In genomic region chr12:111722654-111723053, GRCm38 (mm10) we compare ENCODE assay signal across 8 mouse cellular contexts. TPM values are rescaled to one million over a fixed set of nuclear protein-coding genes. Genes with fewer than 3 reads are reported as not detected.
DNase-seq lines count a peak whose midpoint lies in the region.

No protein-coding gene starts in this region.

- intact Hi-C loops in left cerebral cortex, postnatal 4 days (cut with DNase I), result no loop called here
- intact Hi-C loops in left cerebral cortex, postnatal 25 days (cut with DNase I), result no loop called here

- DNase-seq in cerebellum, adult 11 months, result peak; percentile 62
- no peak for DNase-seq in cerebellum, adult 11-12 months
- peak; percentile 75 for DNase-seq in left cerebral cortex, postnatal 4 days
- no peak for DNase-seq in left cerebral cortex, postnatal 25 days (ENCODE audit: low spot score in 2 of 2)
- DNase-seq in NIH3T3 (ENCODE audit: low read depth), result peak; percentile 60
- DNase-seq in gastrocnemius, postnatal 25 days, result peak; percentile 5
- DNase-seq in testis, postnatal 10 days (ENCODE audit: low spot score), result peak; percentile 85
- DNase-seq in T-cell, adult 2 months (ENCODE audit: low spot score), result no peak

RNA-seq across cellular contexts. Expression of gene Apopt1, which starts 9.6 kb away (rescaled TPM):
- 10 to 100 TPM; 27.0 to 33.0 TPM for total RNA-seq in left cerebral cortex, postnatal 4 days (2021)
- 10 to 100 TPM; 37.0 to 40.0 TPM for total RNA-seq in left cerebral cortex, postnatal 25 days (2021)
- 10 to 100 TPM; 37.7 to 38.9 TPM for total RNA-seq in gastrocnemius, postnatal 25 days (2021)

RNA-seq across cellular contexts. Expression of gene Bag5, which starts 9.6 kb away (rescaled TPM):
- total RNA-seq in left cerebral cortex, postnatal 4 days (2021), result 10 to 100 TPM; 42.0 to 43.6 TPM
- total RNA-seq in left cerebral cortex, postnatal 25 days (2021), result 10 to 100 TPM; 53.9 to 56.9 TPM
- total RNA-seq in gastrocnemius, postnatal 25 days (2021), result 10 to 100 TPM; 10.9 to 14.6 TPM

RNA-seq across cellular contexts. Expression of gene Klc1, which starts 36.0 kb away (rescaled TPM):
- total RNA-seq in left cerebral cortex, postnatal 4 days (2021), result 100 to 1,000 TPM; 716 to 729 TPM
- 100 to 1,000 TPM; 764 to 822 TPM for total RNA-seq in left cerebral cortex, postnatal 25 days (2021)
- total RNA-seq in gastrocnemius, postnatal 25 days (2021), result 10 to 100 TPM; 59.9 to 68.0 TPM

RNA-seq across cellular contexts. Expression of gene Trmt61a, which starts 44.7 kb away (rescaled TPM):
- 10 to 100 TPM; 21.3 to 22.0 TPM for total RNA-seq in left cerebral cortex, postnatal 4 days (2021)
- total RNA-seq in left cerebral cortex, postnatal 25 days (2021), result 10 to 100 TPM; 17.1 to 17.4 TPM
- 1 to 10 TPM; 2.7 to 2.9 TPM for total RNA-seq in gastrocnemius, postnatal 25 days (2021)

RNA-seq across cellular contexts. Expression of gene Ckb, which starts 50.5 kb away (rescaled TPM):
- total RNA-seq in left cerebral cortex, postnatal 4 days (2021), result 100 to 1,000 TPM; 638 to 668 TPM
- 1,000 to 10,000 TPM; 1,727 to 1,729 TPM for total RNA-seq in left cerebral cortex, postnatal 25 days (2021)
- 10 to 100 TPM; 14.9 to 15.6 TPM for total RNA-seq in gastrocnemius, postnatal 25 days (2021)

Comparison
In these comparisons a context has a peak if more than half of its experiments do, and no peak if none do; other contexts are left out.
1. DNase-seq: peak in cerebellum, adult 11 months (single experiment), left cerebral cortex, postnatal 4 days (single experiment), NIH3T3 (single experiment), gastrocnemius, postnatal 25 days (single experiment) and testis, postnatal 10 days (single experiment); none in cerebellum, adult 11-12 months (single experiment), left cerebral cortex, postnatal 25 days (0 of 2) and T-cell, adult 2 months (single experiment).
2. RNA of gene Klc1, which starts 36.0 kb away (total RNA-seq): 764 to 822 TPM in left cerebral cortex, postnatal 25 days and 716 to 729 TPM in left cerebral cortex, postnatal 4 days; 59.9 to 68.0 TPM in gastrocnemius, postnatal 25 days; every median in the first group is over 10 times any median in the second.